Mouse (Mus musculus) heart, adult 10 weeks (tissue): ENCODE data around the gene Pifo. TPM values are rescaled to one million over a fixed set of nuclear protein-coding genes. Genes with fewer than 3 reads are reported as not detected.

Experiments used
- polyA plus RNA-seq: library from polyadenylated mRNA; stranded (reverse); fragments of 350-450 nt; fragmentation: Illumina TruSeq; extraction: RNeasy Lipid Tissue Mini Kit (QIAGEN cat#74804); gene quantifications from one replicate; pipeline ENCODE4 v1.2.3, GENCODE M21; 2014; ENCODE audit warnings: low read depth, low replicate concordance

The Pifo gene
- not detected for polyA plus RNA-seq

DNA sequence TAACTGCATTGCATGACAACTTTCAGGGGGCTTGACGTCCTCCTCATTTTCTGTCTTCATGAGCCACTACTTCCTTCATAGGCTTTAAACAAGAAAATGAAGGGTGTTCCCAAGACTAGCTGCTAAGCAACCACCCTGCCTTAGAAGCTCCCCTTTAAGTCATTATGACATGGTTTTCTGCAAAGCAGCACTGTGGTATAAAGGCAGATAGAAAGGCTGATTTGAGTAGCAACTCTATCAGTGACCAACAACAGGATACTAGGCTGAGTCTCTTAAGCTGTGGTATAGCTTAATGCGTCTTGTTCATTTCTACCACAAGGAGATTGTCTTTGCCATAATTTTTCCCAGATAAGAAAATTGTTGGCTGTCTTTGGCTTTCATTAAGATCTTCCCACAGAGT is at the start of gene Pifo:
TSS of gene Pifo (minus strand) at position 101 of the 400 bp plus-strand sequence.

GRCm38 (mm10) chr3:106032781-106033180 is 18.3 kb upstream of the Pifo start, which contains the start of gene Chil5:
Gene Chil5, minus strand, starts transcription at chr3:106032814.

GRCm38 (mm10) chr3:105973411-105973810 is 41.0 kb downstream of the Pifo start, which contains the start of gene Ovgp1:
Gene Ovgp1, plus strand, starts transcription at chr3:105973711.

GRCm38 (mm10) chr3:105959999-105960398 is 54.4 kb downstream of the Pifo start, which contains the start of gene Atp5f1:
Gene Atp5f1, minus strand, starts transcription at chr3:105960099.

DNA sequence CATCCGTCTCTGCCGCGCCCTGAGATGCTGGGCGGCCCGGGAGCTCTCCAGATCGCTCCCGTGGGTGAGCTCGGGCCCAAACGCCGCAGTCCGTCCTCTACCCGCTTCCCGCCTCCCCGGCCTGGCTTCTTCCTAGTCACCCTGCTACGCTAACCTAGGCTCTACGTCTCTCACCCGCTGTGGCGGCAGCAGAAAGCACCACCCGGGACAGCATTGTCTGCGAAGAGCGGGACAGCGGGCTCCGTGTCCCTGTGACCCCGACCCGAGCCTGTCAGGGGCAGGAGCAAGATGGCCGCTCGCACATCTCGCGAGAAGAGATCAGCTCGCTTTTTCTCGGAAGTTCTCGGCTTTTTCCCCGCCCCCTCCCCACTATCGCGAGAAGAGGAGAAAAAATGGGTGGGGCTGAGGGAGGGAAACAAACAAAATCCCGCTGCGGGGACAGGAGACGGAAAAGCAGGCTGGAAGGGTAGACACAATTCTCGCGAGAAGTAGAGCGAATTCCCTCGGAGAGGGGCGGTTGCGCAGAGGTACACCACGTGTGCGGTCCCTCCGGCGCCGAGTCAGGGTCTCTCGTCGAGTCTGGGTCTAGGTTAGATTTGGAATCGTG is 55.4 kb downstream of the Pifo start, which contains the start of gene Wdr77:
TSS of gene Wdr77 (plus strand) at position 396 of the 607 bp plus-strand sequence.

Other genes with a start within 250 kb of the Pifo start
- 87.1 TPM for gene Rap1a, start 213.3 kb downstream of the Pifo start, polyA plus RNA-seq
- gene Adora3, start 143.8 kb downstream of the Pifo start, polyA plus RNA-seq: 0.50 TPM
- not detected for gene Tmigd3, start 143.7 kb downstream of the Pifo start, polyA plus RNA-seq
- 1.4 TPM for gene I830077J02Rik, start 82.0 kb downstream of the Pifo start, polyA plus RNA-seq
- gene Wdr77, start 55.3 kb downstream of the Pifo start, polyA plus RNA-seq: 37.5 TPM
- 1,553 TPM for gene Atp5f1, start 54.5 kb downstream of the Pifo start, polyA plus RNA-seq
- 2.3 TPM for gene Ovgp1, start 40.9 kb downstream of the Pifo start, polyA plus RNA-seq
- gene Chil5, start 18.2 kb upstream of the Pifo start, polyA plus RNA-seq: not detected
- gene Chia1, start 98.6 kb upstream of the Pifo start, polyA plus RNA-seq: not detected
- 1.2 TPM for gene Chil3, start 152.9 kb upstream of the Pifo start, polyA plus RNA-seq
- not detected for gene Chil4, start 204.9 kb upstream of the Pifo start, polyA plus RNA-seq